Mouse (Mus musculus) hindbrain, embryonic 14.5 days (tissue): ENCODE results near the gene Akr1c14. TPM values are rescaled to one million over a fixed set of nuclear protein-coding genes. Genes with fewer than 3 reads are reported as not detected.
A peak's percentile ranks its signal among the peaks of the same experiment; 100 is the strongest.
"Not testable (repeated sequence)": the region's sequence is repeated elsewhere in the genome, so short reads cannot be mapped to it uniquely, and the experiment has no call there.

Experiments used
- ATAC-seq: fragments of 200-750 bp; cut with Nextera tagmentation; 2 replicates; pipeline ENCODE4 v1.8.0; 2017; ENCODE audit warnings: moderate number of reproducible peaks, mild to moderate bottlenecking, moderate TSS enrichment, moderate library complexity; ENCODE audit not compliant: low FRiP score
- DNase-seq: peaks from one replicate; pipeline ENCODE4 v3.0.0-alpha.2; 2015; ENCODE audit warnings: low spot score
- H3K27ac ChIP-seq: fragments of 300-500 bp; sonication (generic); 2 replicates; pipeline ENCODE4 v1.5.1; 2014; ENCODE audit warnings: mild to moderate bottlenecking, moderate library complexity
- H3K27me3 ChIP-seq: fragments of 300-500 bp; sonication (generic); 2 replicates; pipeline ENCODE4 v1.6.1; 2014; ENCODE audit warnings: mild to moderate bottlenecking, low read length, mixed read lengths; ENCODE audit not compliant: control insufficient read depth, insufficient read depth
- H3K36me3 ChIP-seq: fragments of 300-500 bp; sonication (generic); replicated peaks from 2 replicates; pipeline ENCODE4 v1.6.1; 2014; ENCODE audit not compliant: control insufficient read depth, insufficient read depth
- H3K4me1 ChIP-seq: fragments of 300-500 bp; sonication (generic); replicated peaks from 2 replicates; pipeline ENCODE4 v1.6.1; 2014; ENCODE audit warnings: antibody characterized with exemption, low read length, mixed read lengths; ENCODE audit not compliant: control insufficient read depth, insufficient read depth
- H3K4me2 ChIP-seq: fragments of 300-500 bp; sonication (generic); replicated peaks from 2 replicates; pipeline ENCODE4 v1.6.1; 2014; ENCODE audit warnings: mild to moderate bottlenecking, moderate library complexity
- H3K4me3 ChIP-seq: fragments of 300-500 bp; sonication (generic); replicated peaks from 2 replicates; pipeline ENCODE4 v1.5.1; 2014; ENCODE audit warnings: mild to moderate bottlenecking, low read length
- H3K9ac ChIP-seq: fragments of 300-500 bp; sonication (generic); 2 replicates; pipeline ENCODE4 v1.6.1; 2014
- H3K9me3 ChIP-seq: fragments of 300-500 bp; sonication (generic); 2 replicates; pipeline ENCODE4 v1.6.1; 2016; ENCODE audit warnings: low read length; ENCODE audit not compliant: control insufficient read depth
- WGBS: fragments of 180-500 bp; shearing (Covaris S2); extraction: QIAGEN DNeasy Blood & Tissue Kit; methylation state at CpG from one replicate; pipeline ENCODE4 v1.1.7; 2014; 5-methylcytosine and 5-hydroxymethylcytosine counted together
- polyA plus RNA-seq: library from polyadenylated mRNA; unstranded; fragments of >200 nt; fragmentation: Nextera tagmentation; extraction: Ambion mirVana; gene quantifications from 2 replicates; pipeline ENCODE4 v1.2.1, GENCODE M21; 2014

Akr1c14 gene
- polyA plus RNA-seq, 1 experiment from 2014 or later, result 0.95 TPM

- no peak for ATAC-seq
- Histone ChIP-seq H3K27me3 (no peaks in the 10 kb centered on the region), H3K9me3 (no peaks in the 10 kb centered on the region)
Observed at GRCm38 (mm10) chr13:4102721-4103120, 53.9 kb downstream of the Akr1c14 start.

GRCm38 (mm10) chr13:4110281-4111188 lies 61.7 kb downstream of the Akr1c14 start:
- H3K36me3 ChIP-seq, result no peaks in the 10 kb centered on the region
- H3K4me3 ChIP-seq, result no peak overlapping the region
- peak; percentile 79 for DNase-seq
- 31% methylated on average over 6 of the region's 6 CpGs for WGBS
- no peaks in the 10 kb centered on the region for H3K9me3 ChIP-seq
- no peak overlapping the region for H3K9ac ChIP-seq
- no peaks in the 10 kb centered on the region for H3K27me3 ChIP-seq
- no peaks in the 10 kb centered on the region for H3K4me1 ChIP-seq
- ATAC-seq, result peak; percentile 85
- no peak overlapping the region for H3K27ac ChIP-seq
- H3K4me2 ChIP-seq, result no peak overlapping the region

More at GRCm38 (mm10) chr13:4102721-4103120, 53.9 kb downstream of the Akr1c14 start:
- DNase-seq, result no peak
- Histone ChIP-seq H3K9ac (no peak overlapping the region), H3K36me3 (no peaks in the 10 kb centered on the region), H3K4me1 (no peaks in the 10 kb centered on the region), H3K27ac (no peak overlapping the region), H3K4me2 (no peak overlapping the region), H3K4me3 (no peak overlapping the region)

GRCm38 (mm10) chr13:4119181-4119904 lies 70.5 kb downstream of the Akr1c14 start:
- Histone ChIP-seq H3K4me1 (no peaks in the 10 kb centered on the region), H3K27ac (no peak overlapping the region), H3K36me3 (no peaks in the 10 kb centered on the region), H3K4me3 (no peak overlapping the region), H3K4me2 (no peak overlapping the region), H3K27me3 (no peaks in the 10 kb centered on the region), H3K9ac (no peak overlapping the region), H3K9me3 (no peaks in the 10 kb centered on the region)
- WGBS, result 85% methylated on average over 2 of the region's 2 CpGs
- ATAC-seq, result no peak
- no peak for DNase-seq

- Histone ChIP-seq H3K4me1 (no peaks in the 10 kb centered on the region), H3K9ac (no peak overlapping the region), H3K36me3 (no peaks in the 10 kb centered on the region), H3K27ac (no peak overlapping the region), H3K9me3 (peaks cover 3% of the 10 kb centered on the region; the same call in 1 of the 2 replicates), H3K4me3 (no peak overlapping the region), H3K27me3 (no peaks in the 10 kb centered on the region), H3K4me2 (no peak overlapping the region)
- DNase-seq, result no peak
- 86% methylated on average over 7 of the region's 7 CpGs for WGBS
- ATAC-seq, result no peak
Observed at GRCm38 (mm10) chr13:4123146-4123545, 74.3 kb downstream of the Akr1c14 start.

GRCm38 (mm10) chr13:4124471-4124870 lies 75.7 kb downstream of the Akr1c14 start:
- DNase-seq, H3K4me2 ChIP-seq, H3K9me3 ChIP-seq, H3K27me3 ChIP-seq, H3K9ac ChIP-seq, H3K36me3 ChIP-seq, H3K4me3 ChIP-seq, H3K4me1 ChIP-seq, ATAC-seq, H3K27ac ChIP-seq: not testable (repeated sequence)
- WGBS, result 95% methylated on average over 6 of the region's 6 CpGs

- not testable (repeated sequence) for DNase-seq, H3K4me3 ChIP-seq, H3K36me3 ChIP-seq, H3K9ac ChIP-seq, H3K27me3 ChIP-seq, H3K9me3 ChIP-seq, H3K4me1 ChIP-seq, H3K27ac ChIP-seq, H3K4me2 ChIP-seq, ATAC-seq
- WGBS, result 83% methylated on average over 1 of the region's 1 CpGs
Observed at GRCm38 (mm10) chr13:4125846-4126245, 77.0 kb downstream of the Akr1c14 start.

GRCm38 (mm10) chr13:4129100-4129499 lies 80.3 kb downstream of the Akr1c14 start:
- Histone ChIP-seq H3K36me3 (no peaks in the 10 kb centered on the region), H3K9me3 (peaks cover 3% of the 10 kb centered on the region; the same call in 1 of the 2 replicates), H3K4me3 (no peak overlapping the region), H3K27me3 (no peaks in the 10 kb centered on the region), H3K9ac (no peak overlapping the region), H3K27ac (no peak overlapping the region), H3K4me2 (no peak overlapping the region), H3K4me1 (no peaks in the 10 kb centered on the region)
- peak; percentile 27 for DNase-seq
- no peak for ATAC-seq
- 44% methylated on average over 5 of the region's 5 CpGs for WGBS

- 78% methylated on average over 1 of the region's 1 CpGs for WGBS
- H3K27ac ChIP-seq, result no peak overlapping the region
- H3K4me1 ChIP-seq, result no peaks in the 10 kb centered on the region
- no peaks in the 10 kb centered on the region for H3K27me3 ChIP-seq
- H3K4me2 ChIP-seq, result no peak overlapping the region
- no peaks in the 10 kb centered on the region for H3K36me3 ChIP-seq
- ATAC-seq (no peak), DNase-seq (no peak)
- no peak overlapping the region for H3K9ac ChIP-seq
- H3K4me3 ChIP-seq, result no peak overlapping the region
- H3K9me3 ChIP-seq, result peaks cover 2% of the 10 kb centered on the region; the same call in 1 of the 2 replicates
Observed at GRCm38 (mm10) chr13:4131317-4131716, 82.5 kb downstream of the Akr1c14 start.

- H3K9me3 ChIP-seq, result no peaks in the 10 kb centered on the region
- no peaks in the 10 kb centered on the region for H3K4me1 ChIP-seq
- no peak overlapping the region for H3K9ac ChIP-seq
- H3K4me2 ChIP-seq, result no peak overlapping the region
- no peak for ATAC-seq
- no peaks in the 10 kb centered on the region for H3K27me3 ChIP-seq
- 80% methylated on average over 3 of the region's 3 CpGs for WGBS
- H3K27ac ChIP-seq, result no peak overlapping the region
- DNase-seq, result no peak
- no peaks in the 10 kb centered on the region for H3K36me3 ChIP-seq
- H3K4me3 ChIP-seq, result no peak overlapping the region
Observed at GRCm38 (mm10) chr13:4131721-4132120, 82.9 kb downstream of the Akr1c14 start.
